Mouse (Mus musculus): ENCODE data around the gene Rab30.

GRCm38 (mm10) chr7:92804919-92805668, 63.7 kb downstream of the Rab30 start:
- TF ChIP-seq CTCF (IDR thresholded peaks at IDR 0.05; ENCODE audit: borderline replicate concordance, extremely low read depth, insufficient read depth, insufficient read length) = no peak
- TF ChIP-seq POLR2A (IDR thresholded peaks at IDR 0.05; ENCODE audit: borderline replicate concordance, extremely low read depth, insufficient read depth, insufficient read length, poor library complexity, severe bottlenecking) = no peak
